Mouse (Mus musculus): ENCODE results near the gene Fancc. TPM values are rescaled to one million over a fixed set of nuclear protein-coding genes. Genes with fewer than 3 reads are reported as not detected.
A peak's percentile ranks its signal among the peaks of the same experiment; 100 is the strongest.

Fancc gene
- total RNA-seq, 2 experiments from 2014 or later = 17.1 to 18.9 TPM

- DNase-seq (ENCODE audit: low spot score in 2 of 2) = no peak
These were observed 74.0 kb downstream of the Fancc start for GRCm38 (mm10) chr13:63423060-63423459.

- DNase-seq (ENCODE audit: low spot score in 2 of 2) = no peak
These were observed 75.9 kb downstream of the Fancc start for GRCm38 (mm10) chr13:63421225-63421624.

DNA sequence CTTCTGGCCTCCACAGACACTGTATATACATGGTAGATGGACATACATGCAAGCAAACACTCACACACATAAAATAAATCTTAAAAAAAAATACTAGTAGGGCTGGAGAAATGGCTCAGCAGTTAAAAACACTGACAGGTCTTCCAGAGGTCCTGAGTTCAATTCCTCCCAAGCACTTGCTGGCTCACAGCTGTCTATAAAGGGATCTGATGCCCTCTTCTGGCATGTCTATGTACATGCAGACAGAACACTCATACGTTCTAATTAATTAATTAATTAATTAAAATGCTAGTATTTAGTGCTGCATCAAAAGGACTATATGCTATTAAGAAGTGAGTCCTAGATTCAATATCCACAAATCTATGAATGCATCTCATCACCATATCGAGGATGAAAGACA is 78.9 kb downstream of the Fancc start:
- DNase-seq (ENCODE audit: low spot score in 2 of 2) = no peak

DNA sequence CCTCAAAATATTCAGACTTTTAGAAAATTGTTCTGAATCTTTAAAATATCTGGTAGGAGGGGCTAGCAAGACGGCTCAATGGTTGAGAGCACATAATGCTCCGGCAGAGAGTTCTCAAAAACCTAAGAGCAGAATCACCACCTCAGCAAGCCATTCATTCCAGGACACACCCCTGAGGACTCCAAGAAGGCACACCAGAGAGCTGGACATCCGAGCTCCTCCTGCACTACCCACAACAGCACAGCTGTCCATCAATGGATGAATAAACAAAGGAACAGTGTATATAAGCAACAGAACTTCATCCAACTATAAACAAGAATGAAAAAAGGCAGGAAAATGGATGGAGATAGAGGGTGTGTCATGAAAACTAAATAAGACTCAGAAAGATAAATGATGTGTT is 80.3 kb downstream of the Fancc start:
- DNase-seq (ENCODE audit: low spot score in 2 of 2) = no peak

DNA sequence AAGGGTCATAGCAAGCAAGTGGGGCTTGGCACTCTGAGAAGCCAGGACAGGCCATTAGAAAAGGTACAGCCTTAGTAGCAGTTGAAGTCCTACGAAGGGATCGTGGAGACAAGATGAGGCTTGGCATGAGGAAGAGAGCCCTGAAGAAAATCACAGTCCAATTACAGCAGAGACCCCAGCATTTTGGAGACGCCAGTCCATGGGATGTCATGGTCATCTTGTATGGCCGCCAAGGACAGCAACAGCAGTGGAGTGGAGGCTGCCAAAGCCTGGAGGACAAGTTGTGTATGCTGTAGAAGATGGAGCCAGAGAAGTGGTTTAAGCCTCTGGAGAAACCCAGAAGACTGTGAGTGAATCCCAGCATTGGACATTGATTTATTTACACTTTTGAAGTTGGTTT is 84.4 kb downstream of the Fancc start:
- no peak for DNase-seq (ENCODE audit: low spot score in 2 of 2)

DNA sequence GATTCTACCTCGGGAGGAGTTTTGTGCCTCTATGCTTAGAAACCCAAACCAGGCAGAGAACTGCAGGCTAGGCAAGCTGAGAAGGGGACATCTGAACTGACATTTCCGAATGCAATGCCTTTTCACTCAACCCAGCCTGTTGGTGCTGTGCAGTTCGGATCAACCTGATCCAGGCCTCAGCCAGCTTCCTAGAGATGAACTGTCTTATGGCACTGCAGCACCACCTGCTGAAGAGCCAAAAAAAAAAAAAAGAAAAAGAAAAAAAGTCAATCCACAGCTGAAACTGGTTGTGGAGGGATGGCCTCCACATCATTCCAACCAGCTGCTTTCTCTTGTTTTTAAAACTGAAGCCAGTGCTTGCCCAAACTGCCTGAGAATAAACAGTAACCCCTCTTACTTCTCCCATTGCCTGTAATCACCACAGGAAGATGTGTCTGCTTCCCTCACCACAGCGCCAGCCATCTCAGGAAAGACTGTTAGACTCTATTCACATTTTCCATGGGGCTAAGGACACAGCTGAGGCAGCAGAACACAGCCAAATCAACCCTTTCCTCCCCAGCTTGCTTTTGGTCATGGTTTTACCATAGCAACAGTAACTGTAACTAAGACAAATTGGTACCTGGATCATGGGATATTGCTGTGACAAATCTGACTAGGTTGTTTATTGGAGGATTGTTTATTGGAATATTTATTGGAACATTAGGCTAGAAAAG is 85.6 kb downstream of the Fancc start:
- no peak for DNase-seq (ENCODE audit: low spot score in 2 of 2)

DNA sequence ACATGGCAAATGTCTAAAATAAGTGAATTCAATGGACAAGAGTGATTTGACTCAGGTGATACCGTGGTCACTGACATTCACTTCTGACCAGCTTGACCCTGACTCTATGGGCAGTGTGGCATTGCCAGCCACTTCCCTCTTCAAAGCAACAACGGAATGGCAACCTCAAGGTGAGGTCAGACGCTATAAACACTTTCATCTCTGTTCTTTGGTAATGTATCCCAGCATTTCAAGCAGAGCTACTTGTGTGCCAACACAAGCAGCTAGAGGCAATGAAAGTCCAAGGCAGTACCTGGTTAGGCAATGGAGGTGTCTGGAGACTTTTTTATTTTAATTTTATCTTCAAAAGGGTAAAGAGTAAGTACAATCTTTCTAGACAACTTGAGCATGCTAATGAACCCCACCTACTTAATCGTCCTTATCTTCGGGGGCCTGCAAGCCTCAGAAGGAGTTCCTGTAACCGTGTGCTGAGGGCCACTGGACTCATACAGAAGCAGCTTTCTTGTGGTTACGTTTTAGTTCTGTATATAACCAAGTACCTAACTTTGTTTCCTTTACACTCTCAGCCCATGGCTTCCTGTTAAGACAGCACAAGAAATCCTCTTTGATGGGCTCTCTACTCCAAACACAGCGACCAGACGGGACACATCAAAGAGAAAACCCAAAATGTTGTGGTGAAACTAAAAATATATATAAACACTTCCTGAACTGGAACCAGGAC is 86.3 kb downstream of the Fancc start:
- DNase-seq (ENCODE audit: low spot score in 2 of 2) = no peak

DNA sequence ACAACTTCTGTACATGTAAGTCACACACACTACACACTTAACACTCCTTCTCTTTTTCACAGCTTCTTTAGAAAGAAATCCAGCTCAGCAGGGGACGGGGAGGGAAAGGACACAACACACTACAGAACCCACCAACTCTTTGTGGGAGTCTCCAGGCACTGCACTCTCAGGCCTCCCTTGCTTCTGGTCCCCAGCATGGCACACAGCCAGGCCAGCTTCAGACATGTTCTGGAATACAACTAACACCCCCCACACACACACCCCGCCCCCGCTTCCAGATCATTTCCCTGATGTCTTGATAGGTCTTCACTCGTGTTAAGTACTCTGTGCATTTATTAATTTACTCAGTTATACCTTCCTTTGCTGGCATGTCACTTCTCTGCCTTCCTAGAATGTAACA is 91.9 kb downstream of the Fancc start:
- no peak for DNase-seq (ENCODE audit: low spot score in 2 of 2)

DNA sequence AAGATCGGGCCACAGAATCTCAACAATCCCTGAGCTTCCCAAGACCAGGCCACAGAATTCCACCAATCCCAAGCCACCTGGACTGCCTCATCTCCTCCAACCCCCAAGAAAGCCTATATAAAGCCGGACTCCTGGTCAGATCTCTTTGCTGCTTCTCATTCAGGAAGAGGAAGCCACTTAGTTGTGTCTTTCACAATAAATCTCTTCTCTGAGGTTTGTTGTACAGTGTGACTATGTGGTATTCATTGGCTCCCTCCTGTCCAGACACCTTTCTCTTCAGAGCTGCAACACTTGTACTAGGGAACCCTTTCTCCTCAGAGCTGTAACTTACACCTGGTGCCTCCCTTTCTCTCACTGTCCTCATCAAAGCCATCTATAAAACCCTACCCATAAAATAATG is 92.4 kb downstream of the Fancc start:
- no peak for DNase-seq (ENCODE audit: low spot score in 2 of 2)

DNA sequence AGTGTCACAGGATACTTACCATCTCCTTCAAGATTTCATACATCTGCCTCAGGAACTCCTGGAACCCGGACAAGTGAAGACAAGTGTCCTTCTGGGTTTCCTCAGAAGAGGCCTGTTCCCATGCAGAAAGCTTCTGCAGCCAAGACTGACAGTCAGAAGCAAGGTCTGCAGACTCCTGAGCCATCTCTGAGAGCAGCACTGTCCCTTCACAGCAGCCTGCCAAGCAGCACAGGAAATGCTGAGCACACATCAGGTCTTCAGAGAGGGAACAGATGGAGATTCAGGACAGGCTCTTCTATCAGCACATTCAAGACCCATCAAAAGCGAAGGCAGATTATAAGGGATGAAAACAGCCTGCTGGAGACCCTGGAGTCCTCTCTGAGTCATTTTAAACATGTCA is 94.3 kb downstream of the Fancc start:
- DNase-seq (ENCODE audit: low spot score in 2 of 2) = no peak

DNA sequence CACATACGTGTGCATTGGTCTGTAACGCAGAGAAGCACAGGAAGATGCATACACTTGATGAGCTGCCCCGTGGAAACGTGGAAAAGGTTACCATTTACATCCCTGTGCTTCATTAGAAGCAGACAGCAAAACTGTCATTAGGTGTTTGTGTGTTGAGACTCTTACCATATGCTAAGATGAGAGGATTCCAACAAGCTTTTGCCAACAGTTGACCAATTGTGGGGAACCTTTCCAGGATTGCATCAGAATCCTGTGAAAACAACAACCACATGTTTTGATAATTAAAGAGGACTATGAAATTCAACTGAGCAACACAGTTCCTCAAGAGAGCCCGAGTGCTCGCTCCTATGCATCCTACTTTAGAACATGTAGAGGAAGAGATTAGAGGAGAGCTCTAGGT is 97.0 kb downstream of the Fancc start:
- no peak for DNase-seq (ENCODE audit: low spot score in 2 of 2)

- DNase-seq (ENCODE audit: low spot score in 2 of 2) = no peak
These were observed 99.7 kb downstream of the Fancc start for GRCm38 (mm10) chr13:63397420-63397819.

- no peak for DNase-seq (ENCODE audit: low spot score in 2 of 2)
These were observed 102.6 kb downstream of the Fancc start for GRCm38 (mm10) chr13:63394304-63395063.

DNA sequence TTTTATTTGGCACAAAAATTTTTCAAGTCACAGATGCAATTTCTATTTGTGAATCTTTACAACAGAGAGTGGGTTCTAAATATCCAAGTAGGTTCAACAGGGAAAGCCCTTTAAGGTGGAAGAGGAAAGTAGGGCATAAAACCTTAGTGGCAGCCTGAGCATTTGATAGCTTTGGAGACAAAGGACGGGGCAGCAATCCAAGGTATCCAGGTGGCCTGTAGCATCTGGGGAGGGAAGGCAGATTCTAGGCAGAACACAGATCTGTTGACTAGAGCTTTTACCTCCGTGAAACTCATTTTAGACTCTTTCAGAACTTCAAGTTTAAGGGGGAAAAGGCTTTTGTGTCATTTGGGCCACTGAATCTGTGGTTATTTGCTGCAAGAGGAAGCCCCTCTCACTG is 111.8 kb downstream of the Fancc start:
- DNase-seq (ENCODE audit: low spot score in 2 of 2) = no peak

- DNase-seq (ENCODE audit: low spot score in 2 of 2) = no peak
These were observed 112.3 kb downstream of the Fancc start for GRCm38 (mm10) chr13:63384775-63385174.

DNA sequence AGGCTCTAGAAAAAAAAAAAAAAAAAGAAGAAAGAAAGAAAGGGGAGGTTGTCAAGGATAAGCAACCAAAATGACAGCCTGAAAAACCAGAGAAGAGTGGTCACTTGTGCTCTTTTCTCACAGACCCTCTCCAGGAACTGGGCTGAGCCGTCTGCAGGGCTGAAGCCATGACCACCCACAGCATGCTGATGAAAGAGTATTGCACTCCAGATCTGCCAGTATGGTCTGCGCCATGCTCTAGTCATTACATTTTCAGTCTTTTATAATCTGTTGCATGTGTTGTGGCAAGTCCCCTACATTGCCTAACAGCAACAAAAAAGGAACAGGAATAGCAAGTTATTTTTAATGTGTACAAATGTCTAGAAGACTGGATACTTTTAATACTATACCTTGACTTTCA is 114.9 kb downstream of the Fancc start:
- no peak for DNase-seq (ENCODE audit: low spot score in 2 of 2)

DNA sequence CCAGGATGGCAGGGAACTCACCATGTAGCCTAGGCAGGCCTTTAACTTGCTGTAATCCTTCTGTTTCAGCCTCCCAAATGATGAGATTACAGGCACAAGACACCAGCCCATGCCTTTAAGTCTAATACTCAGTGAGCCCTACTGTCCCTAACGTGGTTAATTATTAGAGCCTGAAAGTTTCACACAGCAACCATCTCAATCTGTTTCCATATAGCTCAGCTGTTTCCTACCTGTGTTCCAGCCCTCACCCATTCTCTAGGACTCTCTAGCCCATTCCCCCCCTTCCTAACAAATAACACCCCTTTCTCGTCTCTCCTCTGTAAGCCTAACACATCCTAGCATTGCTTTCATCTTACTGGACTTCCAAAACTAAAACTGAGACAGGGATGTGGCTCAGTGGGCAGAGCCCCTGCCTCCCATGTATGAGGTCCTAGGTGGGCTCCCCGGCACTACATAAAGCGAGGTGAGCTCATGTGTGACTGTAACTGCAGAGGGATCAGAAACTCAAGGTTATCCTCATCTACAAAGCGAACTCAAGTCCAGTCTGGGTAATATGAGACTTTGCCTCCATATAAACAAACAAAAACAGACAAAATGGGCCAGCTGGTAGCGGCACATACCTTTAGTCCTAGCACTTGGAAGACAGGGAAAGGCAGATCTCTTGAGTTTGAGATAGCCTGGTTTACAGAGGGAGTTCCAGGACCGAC is 123.5 kb downstream of the Fancc start:
- no peak for DNase-seq (ENCODE audit: low spot score in 2 of 2)

DNA sequence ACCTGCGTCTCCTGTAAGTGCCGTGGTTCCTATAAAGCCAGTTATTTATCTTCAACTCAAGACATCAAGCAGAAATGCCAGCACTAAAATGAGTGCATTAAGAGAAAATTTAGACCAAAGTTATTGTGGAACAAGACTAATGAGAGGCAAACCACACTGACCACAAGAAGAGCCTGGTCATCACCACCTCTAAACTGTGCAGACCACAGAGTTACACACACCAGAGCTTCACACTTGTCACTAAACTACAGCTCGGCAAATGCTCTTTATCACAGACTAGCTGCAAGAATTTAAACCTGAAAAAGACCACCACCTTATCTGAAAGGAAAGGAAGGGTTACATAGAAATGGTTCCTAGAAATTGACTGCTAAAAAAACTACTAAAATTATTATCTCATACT is 135.3 kb downstream of the Fancc start:
- no peak for DNase-seq (ENCODE audit: low spot score in 2 of 2)

DNA sequence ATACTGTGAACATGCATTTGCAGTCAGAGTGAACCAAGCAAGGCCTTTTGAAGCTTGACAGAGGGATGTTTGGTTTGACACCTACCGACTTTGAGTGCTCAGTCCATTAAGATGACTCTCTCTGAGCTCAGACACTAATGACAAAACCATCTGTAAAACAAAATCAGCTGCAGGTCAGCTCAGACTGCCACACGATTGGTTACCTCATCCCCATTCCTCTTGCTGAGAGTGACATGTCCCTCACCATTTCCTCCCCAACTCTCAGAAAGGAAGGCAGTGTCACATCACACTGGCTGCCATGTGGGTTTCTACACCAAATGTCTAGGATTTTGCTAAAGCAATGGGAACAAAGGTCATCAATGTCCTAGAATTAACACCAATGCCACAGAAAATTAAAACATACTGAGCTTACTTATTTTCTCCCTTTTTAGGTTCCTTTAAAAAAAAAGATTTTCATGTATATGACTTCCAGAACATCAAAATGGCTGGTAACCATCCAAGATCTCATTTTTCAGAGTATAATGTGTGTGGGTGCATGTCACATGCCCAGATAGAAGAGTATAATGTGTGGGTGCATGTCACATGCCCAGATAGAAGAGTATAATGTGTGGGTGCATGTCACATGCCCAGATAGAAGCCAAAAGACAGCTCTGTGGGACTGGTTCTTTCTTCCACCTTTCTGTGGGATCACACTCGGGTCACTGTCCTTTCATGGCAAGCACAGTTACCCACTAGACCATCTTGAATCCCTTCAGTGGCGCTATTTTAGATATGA is 136.8 kb downstream of the Fancc start:
- DNase-seq (ENCODE audit: low spot score in 2 of 2) = no peak

- no peak for DNase-seq (ENCODE audit: low spot score in 2 of 2)
These were observed 137.7 kb downstream of the Fancc start for GRCm38 (mm10) chr13:63359393-63359792.

GRCm38 (mm10) chr13:63356558-63356957 is 140.5 kb downstream of the Fancc start:
- peak in 1 of 2 experiments; percentile 21 for DNase-seq (ENCODE audit: low spot score in 2 of 2)
